Mouse (Mus musculus): Measurements from ENCODE around the gene Coq5.
A peak's percentile ranks its signal among the peaks of the same experiment; 100 is the strongest.

Gene Coq5

GRCm38 (mm10) chr5:115266787-115267468, 12.5 kb upstream of the Coq5 start:
- DNase-seq (ENCODE audit: low spot score in 2 of 2) = no peak

DNA sequence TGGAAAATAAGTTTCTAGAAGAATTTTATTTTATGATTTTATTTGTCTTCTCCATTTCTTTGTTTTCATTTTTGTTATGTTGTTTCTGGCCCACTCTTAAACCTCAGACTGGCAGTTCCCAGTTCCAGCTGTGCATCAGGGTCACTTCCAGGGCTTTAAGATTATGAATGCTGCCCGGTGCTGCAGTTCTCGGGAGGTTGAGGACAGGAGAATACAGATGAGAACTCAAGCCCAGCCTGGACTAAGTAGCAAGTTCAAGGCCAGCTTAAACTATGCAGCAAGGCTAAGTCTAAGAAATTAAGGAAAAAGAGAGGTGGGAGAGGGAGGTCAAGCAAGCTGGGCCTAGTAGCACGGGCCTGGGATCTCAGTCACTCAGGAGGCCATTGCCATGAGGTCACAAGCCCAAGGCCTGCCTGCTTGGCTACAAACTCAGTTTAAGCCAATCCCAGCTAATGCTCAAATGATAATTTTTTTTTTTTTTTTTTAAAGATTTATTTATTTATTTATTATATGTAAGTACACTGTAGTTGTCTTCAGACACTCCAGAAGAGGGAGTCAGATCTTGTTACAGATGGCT, 11.9 kb upstream of the Coq5 start:
- no peak for DNase-seq (ENCODE audit: low spot score in 2 of 2)

DNA sequence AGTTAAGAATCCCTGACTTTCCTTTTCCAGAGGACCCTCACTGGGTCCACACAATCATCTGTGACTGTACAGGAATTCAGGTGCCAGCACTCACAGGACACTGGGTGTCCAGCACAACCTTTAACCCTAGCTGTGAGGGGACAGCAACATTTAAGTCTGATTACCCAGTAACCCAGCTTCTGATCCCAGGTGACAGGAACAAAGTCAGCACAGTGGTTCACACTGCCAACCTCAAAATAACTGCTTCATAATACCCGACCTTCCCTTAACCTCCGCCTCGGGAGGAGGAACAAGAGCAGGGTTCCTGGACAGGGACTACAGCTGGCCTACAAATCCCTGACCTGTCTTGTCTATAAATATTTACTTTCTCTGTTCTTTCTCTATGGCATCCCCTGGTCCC, 11.2 kb upstream of the Coq5 start:
- DNase-seq (ENCODE audit: low spot score in 2 of 2) = no peak

DNA sequence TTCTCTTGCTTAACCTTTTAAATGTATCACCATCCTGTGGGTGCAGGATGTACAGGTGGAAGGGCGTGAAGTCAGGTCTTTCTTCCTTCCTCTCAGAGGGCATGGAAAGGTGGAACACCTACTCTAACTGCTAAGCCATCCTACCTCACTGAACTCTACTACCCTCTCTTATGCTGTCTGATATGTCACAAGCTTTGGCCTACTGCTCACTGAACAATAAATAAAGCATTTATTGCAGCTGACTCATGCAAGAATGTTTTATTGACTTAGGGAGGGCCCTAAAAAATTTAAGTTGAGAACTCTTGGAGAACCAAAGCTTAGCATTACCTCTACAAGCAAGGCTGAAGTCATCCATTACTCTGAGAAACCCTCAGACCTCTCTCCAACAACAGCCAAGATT, 9.5 kb upstream of the Coq5 start:
- no peak for DNase-seq (ENCODE audit: low spot score in 2 of 2)

- DNase-seq (ENCODE audit: low spot score in 2 of 2) = peak in 1 of 2 experiments; percentile 52
Observed at GRCm38 (mm10) chr5:115271931-115272811, 7.3 kb upstream of the Coq5 start.

DNA sequence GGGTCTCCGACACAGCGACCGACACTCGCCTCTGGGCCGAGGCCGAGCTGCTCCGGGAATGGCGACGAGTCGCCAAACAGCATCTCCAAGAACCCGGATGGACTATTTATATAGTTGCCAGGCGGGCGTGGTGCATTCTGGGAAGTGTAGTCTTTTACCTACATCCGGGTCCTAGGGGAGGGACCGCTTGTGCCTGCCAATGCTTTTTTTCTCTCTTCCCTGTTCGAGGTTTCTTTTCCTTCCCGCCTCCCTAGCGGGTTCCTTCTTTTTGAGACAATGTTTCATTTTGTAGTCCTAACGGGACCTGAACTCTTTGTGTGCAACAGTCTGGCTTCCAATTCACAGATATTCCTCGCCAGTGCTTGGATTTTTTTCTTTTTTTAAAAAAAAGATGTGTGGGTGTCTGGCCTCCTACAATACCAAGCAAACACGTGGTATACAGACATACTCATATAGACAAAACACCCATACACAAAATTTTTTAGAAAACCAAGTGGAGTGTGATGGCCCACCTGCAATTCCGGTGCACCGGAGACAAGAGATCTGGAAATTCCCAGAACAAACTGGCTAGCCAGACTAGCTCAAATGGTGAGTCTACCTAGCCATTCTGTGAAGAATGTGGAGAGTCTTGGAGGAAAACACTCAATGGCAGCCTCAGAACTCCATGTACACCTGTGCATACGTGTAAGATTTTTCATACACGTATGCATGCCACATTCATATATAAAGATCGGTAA, 6.5 kb upstream of the Coq5 start, which contains the start of gene Rnf10:
TSS of gene Rnf10 (minus strand) at position 87 of the 737 bp plus-strand sequence.
- peak; percentile 96 to 97 for DNase-seq (ENCODE audit: low spot score in 2 of 2)

DNA sequence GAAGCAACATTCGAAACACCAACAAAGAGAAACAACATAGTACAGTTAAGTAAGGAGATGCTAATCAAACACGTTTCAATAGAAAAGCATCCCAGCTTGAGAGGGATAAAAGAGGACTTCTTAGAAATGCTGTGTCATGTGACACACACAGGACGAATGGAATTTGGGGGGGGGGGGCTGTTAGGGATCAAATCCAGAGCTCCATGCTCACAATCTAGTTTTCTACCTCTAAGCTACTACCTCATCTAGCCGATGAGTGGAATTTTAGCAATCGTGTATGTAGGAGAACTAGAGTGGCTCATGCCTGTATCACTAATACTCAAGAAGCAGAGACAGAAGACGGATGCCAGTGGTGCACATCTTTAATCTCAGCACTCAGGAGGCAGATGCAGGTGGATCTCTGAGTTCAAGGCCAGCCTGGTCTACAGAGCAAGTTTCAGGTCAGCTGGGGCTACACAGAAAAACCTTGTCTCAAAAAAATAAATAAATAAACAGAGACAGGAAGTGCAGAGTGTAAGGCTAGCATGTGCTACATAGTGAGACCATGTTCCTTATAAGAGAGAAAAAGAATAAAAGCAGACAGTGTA, 5.8 kb upstream of the Coq5 start:
- no peak for DNase-seq (ENCODE audit: low spot score in 2 of 2)

DNA sequence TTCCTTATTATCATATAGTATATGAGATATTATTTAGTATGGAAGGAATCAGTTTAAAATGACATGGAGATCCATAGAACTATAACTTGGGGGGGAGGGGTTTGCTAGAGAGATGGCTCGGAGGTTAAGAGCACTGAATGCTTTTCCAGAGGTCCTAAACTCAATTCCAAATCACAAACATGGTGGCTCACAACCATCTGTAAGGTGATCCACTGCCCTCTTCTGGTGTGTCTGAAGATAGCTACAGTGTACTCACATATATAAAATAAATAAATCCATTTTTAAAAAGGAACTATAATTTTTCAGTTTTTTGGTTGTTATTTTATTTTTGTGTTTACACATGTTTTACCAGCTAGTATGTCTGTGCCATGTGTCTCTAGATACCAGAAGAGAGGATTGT, 5.1 kb upstream of the Coq5 start:
- no peak for DNase-seq (ENCODE audit: low spot score in 2 of 2)

GRCm38 (mm10) chr5:115274771-115275170, 4.7 kb upstream of the Coq5 start:
- DNase-seq (ENCODE audit: low spot score in 2 of 2) = no peak

- DNase-seq (ENCODE audit: low spot score in 2 of 2) = no peak
Observed at GRCm38 (mm10) chr5:115275998-115276397, 3.5 kb upstream of the Coq5 start.

DNA sequence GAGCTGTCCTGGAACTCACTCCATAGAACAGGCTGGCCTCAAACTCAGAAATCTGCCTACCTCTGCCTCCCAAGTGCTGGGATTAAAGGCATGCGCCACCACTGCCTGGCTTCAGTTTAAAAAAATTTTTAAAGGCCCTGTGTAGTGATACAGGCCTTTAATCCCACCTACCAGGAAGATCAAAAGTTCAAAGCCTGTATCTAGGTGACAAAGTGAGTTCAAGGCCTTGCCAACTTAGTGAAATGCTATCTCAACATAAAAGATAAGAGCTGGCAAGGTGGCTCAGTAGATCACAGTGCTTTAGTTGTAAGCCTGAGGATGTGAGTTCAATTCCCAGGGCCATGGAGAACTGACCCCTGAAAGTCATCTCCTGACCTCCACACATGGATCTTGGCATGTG, 1.4 kb upstream of the Coq5 start:
- DNase-seq (ENCODE audit: low spot score in 2 of 2) = no peak

- no peak for DNase-seq (ENCODE audit: low spot score in 2 of 2)
Observed at GRCm38 (mm10) chr5:115278785-115279184, 681 bp upstream of the Coq5 start.

DNA sequence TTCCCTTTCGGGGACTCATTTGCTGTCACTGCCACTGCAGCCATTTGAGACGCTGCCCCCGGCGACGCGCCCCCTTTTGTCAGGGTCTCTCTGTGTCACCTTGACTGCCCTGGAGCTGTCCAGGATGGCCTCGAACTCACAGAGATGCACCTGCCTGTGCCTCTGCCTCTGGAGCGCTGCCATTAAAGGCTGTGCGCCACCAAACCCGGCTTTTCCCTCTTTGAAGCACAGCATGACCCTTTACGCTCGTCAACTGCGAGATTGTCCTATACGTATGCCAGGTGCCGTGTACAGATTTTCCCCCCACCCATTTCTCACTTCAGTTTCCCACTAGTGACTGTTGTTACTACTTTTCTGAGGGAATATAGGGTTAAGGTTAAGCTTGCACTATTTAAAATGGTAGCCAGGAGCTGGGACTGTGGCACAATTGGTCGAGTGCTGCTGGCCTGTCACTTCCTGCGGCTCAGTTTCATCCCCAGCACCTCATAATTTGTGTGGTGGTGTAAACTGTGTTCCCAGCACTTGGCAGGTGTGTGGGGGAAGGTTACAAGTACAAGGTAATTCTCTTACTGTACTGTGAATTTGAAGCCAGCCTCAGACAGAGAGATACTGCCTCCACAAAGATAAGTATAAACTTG, 703 bp downstream of the Coq5 start:
- DNase-seq (ENCODE audit: low spot score in 2 of 2) = no peak

- DNase-seq (ENCODE audit: low spot score in 2 of 2) = no peak
Observed at GRCm38 (mm10) chr5:115284735-115285134, 5.3 kb downstream of the Coq5 start.

DNA sequence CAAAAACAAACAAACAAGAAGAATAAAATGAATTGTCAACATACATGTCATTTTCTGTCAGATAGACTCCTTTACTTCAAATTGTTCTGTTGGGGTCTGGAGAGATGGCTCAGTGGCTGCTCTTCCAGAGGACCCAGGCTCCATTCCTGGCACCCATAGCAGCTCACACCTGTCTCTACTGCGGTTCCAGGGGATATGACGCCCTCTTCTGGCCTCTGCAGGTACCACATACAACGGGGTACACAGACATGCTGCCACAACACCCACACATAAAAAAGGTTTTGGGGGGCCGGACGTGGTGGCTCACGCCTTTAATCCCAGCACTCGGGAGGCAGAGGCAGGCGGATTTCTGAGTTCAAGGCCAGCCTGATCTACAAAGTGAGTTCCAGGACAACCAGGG, 14.7 kb downstream of the Coq5 start:
- no peak for DNase-seq (ENCODE audit: low spot score in 2 of 2)

DNA sequence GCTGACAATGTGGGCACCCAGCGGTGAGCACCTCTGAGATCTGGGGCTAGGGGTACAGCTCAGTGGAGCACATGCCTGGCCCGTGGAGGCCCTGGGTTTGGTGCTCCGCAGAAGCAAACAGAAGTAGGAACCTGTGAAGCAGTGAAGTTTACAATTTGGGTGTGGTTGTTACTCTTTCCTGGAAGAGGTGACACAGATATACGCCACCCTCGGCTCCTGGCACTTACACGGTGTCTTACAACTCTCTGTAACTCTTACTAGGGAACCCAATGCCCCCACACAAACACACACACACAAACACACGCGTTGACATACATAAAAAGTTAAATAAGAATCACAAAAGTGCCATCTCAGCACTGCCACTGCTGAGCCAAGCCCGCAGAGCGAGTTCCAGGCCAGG, 16.9 kb downstream of the Coq5 start:
- DNase-seq (ENCODE audit: low spot score in 2 of 2) = no peak

DNA sequence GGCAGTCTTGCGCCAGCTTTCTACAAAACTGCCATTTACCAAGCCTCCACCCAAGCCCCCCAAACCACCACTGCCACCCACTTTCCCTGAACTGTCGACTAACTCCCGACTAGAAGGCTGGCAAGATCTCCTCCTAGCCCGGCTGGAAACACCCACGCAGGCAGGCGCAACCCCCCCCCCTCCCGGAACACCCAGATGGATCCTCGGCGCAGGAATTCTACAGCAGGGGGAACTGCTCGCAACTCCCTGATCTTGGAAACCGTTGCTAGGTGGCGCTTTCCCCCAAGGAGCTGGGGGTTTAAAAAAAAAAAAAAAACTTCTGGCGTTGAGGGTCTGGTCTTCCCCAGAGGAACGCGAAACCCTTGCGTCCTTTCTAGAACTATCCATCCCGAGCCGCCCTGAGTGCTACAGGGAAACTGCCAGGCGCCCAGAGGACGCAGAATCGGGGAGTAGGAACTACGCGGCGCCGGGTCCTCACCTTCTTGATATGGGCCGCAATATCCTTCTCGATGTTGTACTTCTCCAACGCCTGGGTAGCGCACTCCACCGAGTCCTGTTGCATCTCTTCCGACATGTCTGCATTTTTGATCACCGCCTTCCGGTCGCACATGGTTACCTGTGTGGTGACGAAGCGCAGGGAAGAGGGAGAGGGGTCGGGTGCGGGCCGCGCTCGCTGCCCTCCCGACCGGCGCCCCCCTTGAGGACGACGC, 20.7 kb downstream of the Coq5 start:
- peak in 1 of 2 experiments; percentile 58 for DNase-seq (ENCODE audit: low spot score in 2 of 2)

- DNase-seq (ENCODE audit: low spot score in 2 of 2) = peak; percentile 97 to 100
Observed at GRCm38 (mm10) chr5:115300792-115301614, 21.5 kb downstream of the Coq5 start, which contains the start of gene Dynll1. TSS of gene Dynll1 (minus strand) at chr5:115300999.

DNA sequence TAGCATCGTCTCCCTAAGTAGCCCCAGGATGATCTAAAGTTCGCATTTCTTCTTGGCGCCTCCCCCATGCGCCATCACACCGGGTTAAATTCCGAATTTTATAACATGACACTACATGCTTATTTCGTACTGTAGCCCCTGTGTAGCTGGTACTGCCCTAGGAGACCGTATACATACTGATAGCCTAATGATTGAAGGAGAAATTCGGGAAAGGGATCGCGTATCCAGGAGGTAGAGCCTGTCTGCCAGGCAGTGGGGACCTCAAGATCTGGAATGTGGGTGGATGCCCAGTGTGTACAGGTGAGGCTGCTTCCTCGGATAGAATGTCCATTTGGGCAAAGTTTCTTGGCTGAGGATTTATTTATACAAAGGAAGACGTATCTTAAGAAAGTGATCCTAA, 22.1 kb downstream of the Coq5 start:
- DNase-seq (ENCODE audit: low spot score in 2 of 2) = no peak
